Mouse (Mus musculus) spleen, postnatal 0 days (tissue): ENCODE results near the gene Sorcs2. TPM values are rescaled to one million over a fixed set of nuclear protein-coding genes. Genes with fewer than 3 reads are reported as not detected.

Source experiments
- polyA plus RNA-seq: library from polyadenylated mRNA; unstranded; fragments of >200 nt; fragmentation: Nextera tagmentation; extraction: Ambion mirVana; gene quantifications from 2 replicates; pipeline ENCODE4 v1.2.1, GENCODE M21; 2015

The Sorcs2 gene
- polyA plus RNA-seq: 0.87 and 1.1 TPM in 2 replicates

DNA sequence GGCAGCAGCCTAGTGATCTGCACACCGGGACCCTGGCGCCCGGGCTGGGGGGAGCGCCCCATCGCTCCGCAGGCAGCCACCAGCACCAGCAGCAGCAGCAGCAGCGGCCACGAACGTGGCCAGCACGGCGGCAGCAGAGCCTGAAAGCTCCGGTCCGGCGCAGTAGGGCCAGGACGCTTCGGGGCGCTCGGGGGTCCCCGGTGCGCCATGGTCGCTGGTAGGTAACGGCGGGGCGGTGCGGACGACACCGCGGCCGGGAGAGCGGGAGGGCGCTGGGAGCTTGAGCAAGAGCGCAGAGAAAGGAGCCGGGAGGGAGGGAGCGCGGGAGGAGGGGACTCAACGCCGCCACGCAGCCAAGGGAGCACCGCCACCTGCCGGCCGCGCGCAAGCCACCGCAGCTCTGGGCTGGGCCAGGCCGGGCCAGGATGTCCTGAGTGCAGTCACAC, at the start of gene Sorcs2:
Gene Sorcs2, minus strand, starts transcription at position 303 of the 446 bp plus-strand sequence.

DNA sequence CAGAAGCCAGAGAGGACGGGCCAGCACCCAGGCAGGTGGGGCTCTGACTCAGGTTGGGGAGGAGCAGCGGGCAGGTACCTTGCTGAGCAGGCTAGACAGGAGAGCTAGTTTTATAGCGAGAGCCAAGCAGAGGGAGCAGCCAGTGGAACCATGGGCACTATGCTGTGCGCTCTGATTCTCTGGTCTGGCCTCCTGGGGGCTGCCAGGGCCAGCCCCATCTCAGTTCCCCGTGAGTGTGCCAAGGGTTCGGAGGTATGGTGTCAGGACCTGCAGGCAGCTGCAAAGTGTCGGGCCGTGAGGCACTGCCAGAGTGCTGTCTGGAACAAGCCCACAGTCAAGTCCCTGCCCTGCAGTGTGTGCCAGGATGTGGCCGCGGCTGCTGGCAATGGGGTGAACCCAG, 194.0 kb downstream of the Sorcs2 start, which contains the start of gene Psapl1:
Gene Psapl1, plus strand, starts transcription at position 106 of the 400 bp plus-strand sequence.

Other genes starting within 250 kb of the Sorcs2 start
- gene Psapl1, start 194.1 kb downstream of the Sorcs2 start, polyA plus RNA-seq: 0.05 TPM in 2 replicates
- gene Grpel1, start 66.9 kb upstream of the Sorcs2 start, polyA plus RNA-seq: 30.1 and 30.6 TPM in 2 replicates
- gene Tada2b, start 86.1 kb upstream of the Sorcs2 start, polyA plus RNA-seq: 1.6 and 1.7 TPM in 2 replicates
- gene Ccdc96, start 86.4 kb upstream of the Sorcs2 start, polyA plus RNA-seq: 0.11 and 0.12 TPM in 2 replicates
- 12.5 and 14.9 TPM in 2 replicates for gene Tbc1d14, start 195.1 kb upstream of the Sorcs2 start, polyA plus RNA-seq